Mouse (Mus musculus) lung, postnatal 0 days (tissue): ENCODE measurements around the gene Nfe2l2. TPM values are rescaled to one million over a fixed set of nuclear protein-coding genes. Genes with fewer than 3 reads are reported as not detected.
A peak's percentile ranks its signal among the peaks of the same experiment; 100 is the strongest.

ENCODE experiments used
- ATAC-seq: fragments of 200-750 bp; cut with Nextera tagmentation; 2 replicates; pipeline ENCODE4 v1.8.0; 2017; ENCODE audit warnings: moderate library complexity
- DNase-seq: peaks from one replicate; pipeline ENCODE4 v3.0.0-alpha.2; 2016; ENCODE audit warnings: low spot score
- H3K27ac ChIP-seq: fragments of 300-500 bp; sonication (generic); 2 replicates; pipeline ENCODE4 v1.5.1; 2014; ENCODE audit warnings: antibody characterized with exemption, mild to moderate bottlenecking, low read length, mixed read lengths
- H3K27me3 ChIP-seq: fragments of 300-500 bp; sonication (generic); replicated peaks from 2 replicates; pipeline ENCODE4 v1.6.1; 2014; ENCODE audit warnings: low read length, mixed read lengths; ENCODE audit not compliant: insufficient read depth
- H3K36me3 ChIP-seq: fragments of 300-500 bp; sonication (generic); 2 replicates; pipeline ENCODE4 v1.6.1; 2014; ENCODE audit warnings: low read length, mixed read lengths; ENCODE audit not compliant: insufficient read depth
- H3K4me1 ChIP-seq: fragments of 300-500 bp; sonication (generic); 2 replicates; pipeline ENCODE4 v1.6.1; 2014; ENCODE audit warnings: antibody characterized with exemption, low read depth, low read length, mixed read lengths; ENCODE audit not compliant: insufficient read depth
- H3K4me2 ChIP-seq: fragments of 300-500 bp; sonication (generic); replicated peaks from 2 replicates; pipeline ENCODE4 v1.6.1; 2014; ENCODE audit warnings: low read depth, mild to moderate bottlenecking, low read length, moderate library complexity, mixed read lengths
- H3K4me3 ChIP-seq: fragments of 300-500 bp; sonication (generic); 2 replicates; pipeline ENCODE4 v1.5.1; 2014; ENCODE audit warnings: low read depth, low read length
- H3K9ac ChIP-seq: fragments of 300-500 bp; sonication (generic); replicated peaks from 2 replicates; pipeline ENCODE4 v1.6.1; 2014; ENCODE audit warnings: low read depth, mild to moderate bottlenecking
- H3K9me3 ChIP-seq: fragments of 300-500 bp; sonication (generic); 2 replicates; pipeline ENCODE4 v1.6.1; 2016; ENCODE audit warnings: low read length, mixed read lengths
- CTCF ChIP-seq: IDR thresholded peaks from 2 replicates; pipeline ENCODE4 v1.5.1; 2016; ENCODE audit warnings: antibody characterized with exemption, mild to moderate bottlenecking
- EP300 ChIP-seq: IDR thresholded peaks from 2 replicates; pipeline ENCODE4 v1.6.1; 2016; ENCODE audit warnings: antibody characterized with exemption, mild to moderate bottlenecking, control low read depth
- WGBS: fragments of 180-500 bp; shearing (Covaris S2); extraction: QIAGEN DNeasy Blood & Tissue Kit; methylation state at CpG from one replicate; pipeline ENCODE4 v1.1.7; 2014; 5-methylcytosine and 5-hydroxymethylcytosine counted together
- polyA plus RNA-seq: library from polyadenylated mRNA; unstranded; fragments of >200 nt; fragmentation: Nextera tagmentation; extraction: Ambion mirVana; gene quantifications from 2 replicates; pipeline ENCODE4 v1.2.1, GENCODE M21; 2015

Nfe2l2 gene
- 116 and 151 TPM in 2 replicates for polyA plus RNA-seq

GRCm38 (mm10) chr2:75704234-75705161 lies at the start of gene Nfe2l2:
Gene Nfe2l2 (minus strand): TSS chr2:75704641.
- Histone ChIP-seq H3K27me3 (no peaks in the 10 kb centered on the region), H3K9ac (peak within 1 kb of the TSS; percentile 100), H3K4me3 (peak within 1 kb of the TSS; percentile 98), H3K9me3 (0 out of 2 replicates have a peak, but pooled peaks cover 3% of the 10 kb centered on the region), H3K27ac (peak within 1 kb of the TSS; percentile 100), H3K4me1 (peaks cover 6% of the 10 kb centered on the region), H3K36me3 (peaks cover 4% of the 10 kb centered on the region; the same call in 1 of the 2 replicates), H3K4me2 (peak within 1 kb of the TSS; percentile 70)
- peak; percentile 99 for DNase-seq
- peak; percentile 93 for ATAC-seq
- under 1% methylated on average over 56 of the region's 58 CpGs for WGBS
- TF ChIP-seq EP300 (peak; percentile 47; the same call in 1 of the 2 replicates), CTCF (peak; percentile 67)

GRCm38 (mm10) chr2:75752306-75753175 lies 48.1 kb upstream of the Nfe2l2 start:
- H3K36me3 ChIP-seq = no peaks in the 10 kb centered on the region
- H3K27me3 ChIP-seq = no peaks in the 10 kb centered on the region
- no peaks in the 10 kb centered on the region for H3K9me3 ChIP-seq
- H3K4me2 ChIP-seq = no peak overlapping the region
- ATAC-seq (no peak), DNase-seq (no peak)
- TF ChIP-seq EP300 (no peak), CTCF (no peak)
- H3K9ac ChIP-seq = no peak overlapping the region
- WGBS = 81% methylated on average over 22 of the region's 22 CpGs
- peaks cover 8% of the 10 kb centered on the region; the same call in 1 of the 2 replicates for H3K4me1 ChIP-seq
- H3K4me3 ChIP-seq = no peak overlapping the region
- no peak overlapping the region for H3K27ac ChIP-seq

DNA sequence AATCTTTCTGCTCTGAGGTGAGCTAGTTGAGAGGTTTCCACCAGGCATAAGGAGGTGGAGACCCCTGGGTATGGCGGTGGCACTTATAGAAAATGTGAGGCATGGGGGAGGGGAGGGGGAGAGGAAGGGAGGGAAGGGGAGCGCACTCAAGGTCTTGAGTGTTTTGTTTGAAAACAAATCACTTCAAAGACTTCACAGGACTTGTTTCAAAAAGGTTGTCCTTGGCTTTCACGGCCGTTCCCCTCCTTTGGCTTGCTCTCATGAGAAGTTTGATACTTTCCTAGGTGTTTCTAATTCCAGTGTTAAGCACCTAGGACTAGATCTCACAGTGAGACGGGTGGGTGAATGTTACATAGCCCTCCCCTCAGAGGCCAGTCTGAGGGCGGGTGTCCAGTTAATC lies 47.5 kb upstream of the Nfe2l2 start:
- H3K9me3 ChIP-seq = no peaks in the 10 kb centered on the region
- no peak overlapping the region for H3K4me2 ChIP-seq
- ATAC-seq = no peak
- no peak overlapping the region for H3K4me3 ChIP-seq
- H3K36me3 ChIP-seq = no peaks in the 10 kb centered on the region
- WGBS = 46% methylated on average over 6 of the region's 6 CpGs
- no peaks in the 10 kb centered on the region for H3K27me3 ChIP-seq
- no peak overlapping the region for H3K9ac ChIP-seq
- no peak for TF ChIP-seq CTCF
- TF ChIP-seq EP300 = no peak
- peaks cover 5% of the 10 kb centered on the region; the same call in 1 of the 2 replicates for H3K4me1 ChIP-seq
- no peak for DNase-seq
- no peak overlapping the region for H3K27ac ChIP-seq

DNA sequence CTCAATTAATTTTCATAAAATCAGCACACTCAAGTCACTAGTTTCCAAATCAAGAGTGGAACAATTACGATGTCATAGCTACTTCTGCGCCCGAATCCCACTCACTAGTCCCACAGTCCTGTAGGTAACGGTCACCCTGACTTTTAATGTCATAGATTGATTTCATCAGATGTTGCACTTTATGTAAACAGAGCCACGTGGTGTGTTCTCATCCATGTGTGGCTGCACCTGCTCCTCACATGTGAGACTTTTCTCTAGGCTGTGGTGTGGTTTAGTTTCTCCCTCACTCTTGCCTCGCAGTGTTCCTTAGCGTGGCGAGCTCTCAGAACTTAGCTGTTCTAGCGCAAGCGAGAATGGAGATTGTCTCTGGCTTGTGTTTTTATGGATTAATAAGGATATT lies 46.4 kb upstream of the Nfe2l2 start:
- 83% methylated on average over 10 of the region's 10 CpGs for WGBS
- Histone ChIP-seq H3K4me2 (no peak overlapping the region), H3K36me3 (no peaks in the 10 kb centered on the region), H3K9ac (no peak overlapping the region), H3K9me3 (no peaks in the 10 kb centered on the region), H3K4me1 (peaks cover 4% of the 10 kb centered on the region; the same call in 1 of the 2 replicates), H3K27ac (no peak overlapping the region), H3K27me3 (no peaks in the 10 kb centered on the region), H3K4me3 (no peak overlapping the region)
- TF ChIP-seq CTCF (no peak), EP300 (no peak)
- ATAC-seq (no peak), DNase-seq (no peak)

- Histone ChIP-seq H3K27ac (no peak overlapping the region), H3K36me3 (no peaks in the 10 kb centered on the region), H3K4me2 (no peak overlapping the region), H3K4me1 (peaks cover 4% of the 10 kb centered on the region; the same call in 1 of the 2 replicates), H3K27me3 (no peaks in the 10 kb centered on the region), H3K4me3 (no peak overlapping the region), H3K9me3 (no peaks in the 10 kb centered on the region), H3K9ac (no peak overlapping the region)
- WGBS = 27% methylated on average over 2 of the region's 2 CpGs
- 0 out of 2 replicates have a peak, but pooled peaks have one; percentile 26 for ATAC-seq
- TF ChIP-seq CTCF (no peak), EP300 (no peak)
- DNase-seq = peak; percentile 32
These were observed 45.7 kb upstream of the Nfe2l2 start for GRCm38 (mm10) chr2:75750043-75750718.
